Mouse (Mus musculus): ENCODE results near the gene Casp2. TPM values are rescaled to one million over a fixed set of nuclear protein-coding genes. Genes with fewer than 3 reads are reported as not detected.

Gene Casp2
- total and polyA plus RNA-seq, 2 experiments = 3.7 to 5.6 TPM

GRCm38 (mm10) chr6:42247173-42247572 lies 17.6 kb upstream of the Casp2 start:
- Histone ChIP-seq H3K27ac (replicated peaks; ENCODE audit: insufficient read depth, low read depth, low read length) (no peak overlapping the region), H3K27me3 (ENCODE audit: control insufficient read depth, insufficient read depth, low read length) (no peaks in the 10 kb centered on the region), H3K36me3 (ENCODE audit: control insufficient read depth, insufficient read depth, low read length) (0 out of 2 replicates have a peak, but pooled peaks cover 4% of the 10 kb centered on the region), H3K9ac (ENCODE audit: low read depth, low read length) (no peak overlapping the region), H3K4me1 (ENCODE audit: control insufficient read depth, insufficient read depth, low read length) (peaks cover 10% of the 10 kb centered on the region), H3K4me3 (ENCODE audit: insufficient read depth, low read depth, low read length) (no peak overlapping the region), H3K79me2 (ENCODE audit: control insufficient read depth, insufficient read depth, low read length) (no peaks in the 10 kb centered on the region)
- TF ChIP-seq CTCF (IDR thresholded peaks at IDR 0.05; ENCODE audit: low read depth, low read length) (no peak), POLR2A (IDR thresholded peaks at IDR 0.05; ENCODE audit: extremely low read depth, insufficient read depth, low read length) (no peak)
- WGBS = 71% methylated on average over 8 of the region's 8 CpGs
- no peak for DNase-seq (ENCODE audit: extremely low read depth, low read depth, low spot score)

- 100% methylated on average over 1 of the region's 1 CpGs for WGBS
- Histone ChIP-seq H3K79me2 (ENCODE audit: control insufficient read depth, insufficient read depth, low read length) (no peaks in the 10 kb centered on the region), H3K4me1 (ENCODE audit: control insufficient read depth, insufficient read depth, low read length) (peaks cover 13% of the 10 kb centered on the region), H3K4me3 (ENCODE audit: insufficient read depth, low read depth, low read length) (no peak overlapping the region), H3K9ac (ENCODE audit: low read depth, low read length) (no peak overlapping the region), H3K36me3 (ENCODE audit: control insufficient read depth, insufficient read depth, low read length) (0 out of 2 replicates have a peak, but pooled peaks cover 4% of the 10 kb centered on the region), H3K27ac (replicated peaks; ENCODE audit: insufficient read depth, low read depth, low read length) (no peak overlapping the region), H3K27me3 (ENCODE audit: control insufficient read depth, insufficient read depth, low read length) (no peaks in the 10 kb centered on the region)
- no peak for TF ChIP-seq CTCF (IDR thresholded peaks at IDR 0.05; ENCODE audit: low read depth, low read length)
- TF ChIP-seq POLR2A (IDR thresholded peaks at IDR 0.05; ENCODE audit: extremely low read depth, insufficient read depth, low read length) = no peak
- DNase-seq (ENCODE audit: extremely low read depth, low read depth, low spot score) = no peak
Measured at GRCm38 (mm10) chr6:42247981-42248380, 16.8 kb upstream of the Casp2 start.

- no peak overlapping the region for H3K9ac ChIP-seq (ENCODE audit: low read depth, low read length)
- DNase-seq (ENCODE audit: extremely low read depth, low read depth, low spot score) = peak; percentile 92
- peak overlapping the region; percentile 25 for H3K27ac ChIP-seq (replicated peaks; ENCODE audit: insufficient read depth, low read depth, low read length)
- no peak overlapping the region for H3K4me3 ChIP-seq (ENCODE audit: insufficient read depth, low read depth, low read length)
- TF ChIP-seq POLR2A (IDR thresholded peaks at IDR 0.05; ENCODE audit: extremely low read depth, insufficient read depth, low read length) = no peak
- no peak for TF ChIP-seq CTCF (IDR thresholded peaks at IDR 0.05; ENCODE audit: low read depth, low read length)
- H3K79me2 ChIP-seq (ENCODE audit: control insufficient read depth, insufficient read depth, low read length) = no peaks in the 10 kb centered on the region
- 0 out of 2 replicates have a peak, but pooled peaks cover 4% of the 10 kb centered on the region for H3K36me3 ChIP-seq (ENCODE audit: control insufficient read depth, insufficient read depth, low read length)
- no peaks in the 10 kb centered on the region for H3K27me3 ChIP-seq (ENCODE audit: control insufficient read depth, insufficient read depth, low read length)
- H3K4me1 ChIP-seq (ENCODE audit: control insufficient read depth, insufficient read depth, low read length) = peaks cover 8% of the 10 kb centered on the region
- WGBS = 25% methylated on average over 4 of the region's 4 CpGs
Measured at GRCm38 (mm10) chr6:42251791-42252190, 13.0 kb upstream of the Casp2 start.

GRCm38 (mm10) chr6:42253103-42253502 lies 11.7 kb upstream of the Casp2 start:
- WGBS = 95% methylated on average over 2 of the region's 2 CpGs
- TF ChIP-seq CTCF (IDR thresholded peaks at IDR 0.05; ENCODE audit: low read depth, low read length) (no peak), POLR2A (IDR thresholded peaks at IDR 0.05; ENCODE audit: extremely low read depth, insufficient read depth, low read length) (no peak)
- Histone ChIP-seq H3K4me1 (ENCODE audit: control insufficient read depth, insufficient read depth, low read length) (peaks cover 8% of the 10 kb centered on the region), H3K79me2 (ENCODE audit: control insufficient read depth, insufficient read depth, low read length) (no peaks in the 10 kb centered on the region), H3K4me3 (ENCODE audit: insufficient read depth, low read depth, low read length) (no peak overlapping the region), H3K9ac (ENCODE audit: low read depth, low read length) (no peak overlapping the region), H3K36me3 (ENCODE audit: control insufficient read depth, insufficient read depth, low read length) (no peaks in the 10 kb centered on the region), H3K27ac (replicated peaks; ENCODE audit: insufficient read depth, low read depth, low read length) (no peak overlapping the region), H3K27me3 (ENCODE audit: control insufficient read depth, insufficient read depth, low read length) (no peaks in the 10 kb centered on the region)
- DNase-seq (ENCODE audit: extremely low read depth, low read depth, low spot score) = no peak

- Histone ChIP-seq H3K9ac (ENCODE audit: low read depth, low read length) (no peak overlapping the region), H3K4me3 (ENCODE audit: insufficient read depth, low read depth, low read length) (no peak overlapping the region), H3K36me3 (ENCODE audit: control insufficient read depth, insufficient read depth, low read length) (no peaks in the 10 kb centered on the region), H3K27me3 (ENCODE audit: control insufficient read depth, insufficient read depth, low read length) (no peaks in the 10 kb centered on the region), H3K79me2 (ENCODE audit: control insufficient read depth, insufficient read depth, low read length) (no peaks in the 10 kb centered on the region), H3K4me1 (ENCODE audit: control insufficient read depth, insufficient read depth, low read length) (peaks cover under 1% of the 10 kb centered on the region; the same call in 1 of the 2 replicates), H3K27ac (replicated peaks; ENCODE audit: insufficient read depth, low read depth, low read length) (no peak overlapping the region)
- peak; percentile 65 for DNase-seq (ENCODE audit: extremely low read depth, low read depth, low spot score)
- 19% methylated on average over 11 of the region's 11 CpGs for WGBS
- TF ChIP-seq CTCF (IDR thresholded peaks at IDR 0.05; ENCODE audit: low read depth, low read length) (peak; percentile 92), POLR2A (IDR thresholded peaks at IDR 0.05; ENCODE audit: extremely low read depth, insufficient read depth, low read length) (no peak)
Measured at GRCm38 (mm10) chr6:42257303-42257863, 7.4 kb upstream of the Casp2 start.

- DNase-seq (ENCODE audit: extremely low read depth, low read depth, low spot score) = no peak
- WGBS = 68% methylated on average over 6 of the region's 6 CpGs
- no peak for TF ChIP-seq POLR2A (IDR thresholded peaks at IDR 0.05; ENCODE audit: extremely low read depth, insufficient read depth, low read length)
- TF ChIP-seq CTCF (IDR thresholded peaks at IDR 0.05; ENCODE audit: low read depth, low read length) = no peak
- Histone ChIP-seq H3K36me3 (ENCODE audit: control insufficient read depth, insufficient read depth, low read length) (no peaks in the 10 kb centered on the region), H3K4me3 (ENCODE audit: insufficient read depth, low read depth, low read length) (no peak overlapping the region), H3K79me2 (ENCODE audit: control insufficient read depth, insufficient read depth, low read length) (no peaks in the 10 kb centered on the region), H3K9ac (ENCODE audit: low read depth, low read length) (no peak overlapping the region), H3K4me1 (ENCODE audit: control insufficient read depth, insufficient read depth, low read length) (no peaks in the 10 kb centered on the region; the same call in 1 of the 2 replicates), H3K27ac (replicated peaks; ENCODE audit: insufficient read depth, low read depth, low read length) (no peak overlapping the region), H3K27me3 (ENCODE audit: control insufficient read depth, insufficient read depth, low read length) (no peaks in the 10 kb centered on the region)
Measured at GRCm38 (mm10) chr6:42260430-42260829, 4.4 kb upstream of the Casp2 start.

All from liver, adult 2 months (tissue).